Mouse (Mus musculus): Measurements from ENCODE around the gene Myocd. TPM values are rescaled to one million over a fixed set of nuclear protein-coding genes. Genes with fewer than 3 reads are reported as not detected.

Gene Myocd
- total RNA-seq, 2 experiments from 2014 or later = 85.7 to 101 TPM

DNA sequence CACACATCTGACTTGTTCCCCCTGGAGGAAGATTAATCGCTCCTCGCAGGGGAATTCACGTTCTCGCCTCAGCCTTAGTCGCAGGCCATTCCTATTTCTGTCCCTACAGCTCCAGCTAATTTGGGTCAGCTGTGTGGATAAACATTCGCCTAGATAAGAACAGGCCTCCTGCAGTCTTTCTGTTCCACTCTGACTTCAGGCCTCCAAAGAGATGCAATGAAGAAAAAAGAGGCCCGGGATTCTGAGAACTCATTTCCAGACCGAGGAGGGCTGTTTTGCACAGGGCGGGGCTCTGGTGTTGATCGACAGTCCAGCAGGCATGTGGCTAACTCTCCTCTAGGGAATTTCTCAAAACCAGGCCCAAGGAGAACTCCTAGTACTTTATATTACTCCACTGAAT lies 43.0 kb downstream of the Myocd start:
- no peak for DNase-seq (ENCODE audit: low spot score)
- intact Hi-C loops (cut with DNase I) = no loop called here

GRCm38 (mm10) chr11:65214954-65215629 lies 54.7 kb downstream of the Myocd start:
- DNase-seq (ENCODE audit: low spot score) = no peak
- intact Hi-C loops (cut with DNase I) = loop anchor here (10.0 kb wide), 1 partner anchor 150 kb away; no protein-coding TSS in a partner anchor

- no peak for DNase-seq (ENCODE audit: low spot score)
- intact Hi-C loops (cut with DNase I) = loop anchor here (10.0 kb wide), 1 partner anchor 151 kb away; no protein-coding TSS in a partner anchor
These were observed 56.0 kb downstream of the Myocd start for GRCm38 (mm10) chr11:65213806-65214205.

GRCm38 (mm10) chr11:65211701-65212100 lies 58.1 kb downstream of the Myocd start:
- intact Hi-C loops (cut with DNase I) = loop anchor here (10.0 kb wide), 1 partner anchor 153 kb away; no protein-coding TSS in a partner anchor
- no peak for DNase-seq (ENCODE audit: low spot score)

GRCm38 (mm10) chr11:65209441-65209840 lies 60.3 kb downstream of the Myocd start:
- DNase-seq (ENCODE audit: low spot score) = peak; percentile 54
- intact Hi-C loops (cut with DNase I) = loop anchor here (5.0 kb wide), 3 partner anchors 58 to 428 kb away; partner anchors contain the start of gene Myocd

GRCm38 (mm10) chr11:65205306-65205705 lies 64.5 kb downstream of the Myocd start:
- DNase-seq (ENCODE audit: low spot score) = peak; percentile 44
- intact Hi-C loops (cut with DNase I) = loop anchor here (5.0 kb wide), 3 partner anchors 62 to 432 kb away; partner anchors contain the start of gene Myocd

- DNase-seq (ENCODE audit: low spot score) = no peak
- intact Hi-C loops (cut with DNase I) = loop anchor here (5.0 kb wide), 3 partner anchors 63 to 433 kb away; partner anchors contain the start of gene Myocd
These were observed 65.1 kb downstream of the Myocd start for GRCm38 (mm10) chr11:65204651-65205050.

- DNase-seq (ENCODE audit: low spot score) = no peak
These were observed 66.8 kb downstream of the Myocd start for GRCm38 (mm10) chr11:65203020-65203419.

GRCm38 (mm10) chr11:65202236-65202635 lies 67.6 kb downstream of the Myocd start:
- DNase-seq (ENCODE audit: low spot score) = no peak
- intact Hi-C loops (cut with DNase I) = no loop called here

More at GRCm38 (mm10) chr11:65203020-65203419, 66.8 kb downstream of the Myocd start:
- intact Hi-C loops (cut with DNase I) = no loop called here

GRCm38 (mm10) chr11:65198026-65198425 lies 71.8 kb downstream of the Myocd start:
- intact Hi-C loops (cut with DNase I) = loop anchor here (5.0 kb wide), 1 partner anchor 334 kb away; no protein-coding TSS in a partner anchor
- DNase-seq (ENCODE audit: low spot score) = no peak

DNA sequence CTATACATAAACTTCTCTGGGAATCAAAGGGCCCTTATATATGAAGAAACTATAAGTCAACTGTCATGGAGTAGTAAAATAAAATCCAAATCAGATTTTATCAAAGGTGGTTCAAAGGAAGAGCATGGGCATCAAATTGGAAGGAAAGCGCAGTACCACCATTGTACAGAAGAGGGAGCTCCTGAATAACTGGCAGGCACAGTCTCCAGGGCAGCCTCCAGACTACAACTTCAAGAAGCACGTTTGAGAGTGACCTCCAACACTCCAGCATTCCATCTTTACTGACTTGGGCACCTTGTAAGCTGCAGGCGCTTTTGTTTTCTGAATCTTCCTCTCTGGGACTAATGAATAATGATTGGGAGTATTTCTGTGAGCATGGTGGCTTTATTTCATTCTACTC lies 72.5 kb downstream of the Myocd start:
- intact Hi-C loops (cut with DNase I) = loop anchor here (2.0 to 5.0 kb wide), 2 partner anchors 335 to 482 kb away; no protein-coding TSS in a partner anchor
- no peak for DNase-seq (ENCODE audit: low spot score)

DNA sequence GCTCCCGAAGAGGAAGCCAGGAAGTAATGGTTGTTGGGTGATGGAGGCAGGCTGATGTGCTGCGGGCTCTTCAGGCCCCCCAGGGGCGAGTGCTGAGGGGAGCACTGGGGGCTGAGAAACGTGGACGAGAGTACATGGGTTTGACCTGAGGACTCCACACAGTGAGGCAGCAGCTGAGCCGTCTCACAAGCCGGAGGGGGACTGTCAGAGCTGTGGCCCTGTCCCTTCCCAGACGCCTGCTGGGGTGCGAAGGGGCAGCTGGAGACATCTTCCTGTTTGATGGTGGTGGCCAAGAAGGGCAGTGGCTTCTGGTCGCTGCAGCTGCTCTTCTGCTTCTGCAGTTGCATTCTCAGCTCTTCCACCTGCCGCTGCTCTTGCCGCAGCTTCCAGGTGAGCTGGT lies 82.8 kb downstream of the Myocd start:
- intact Hi-C loops (cut with DNase I) = no loop called here
- no peak for DNase-seq (ENCODE audit: low spot score)

DNA sequence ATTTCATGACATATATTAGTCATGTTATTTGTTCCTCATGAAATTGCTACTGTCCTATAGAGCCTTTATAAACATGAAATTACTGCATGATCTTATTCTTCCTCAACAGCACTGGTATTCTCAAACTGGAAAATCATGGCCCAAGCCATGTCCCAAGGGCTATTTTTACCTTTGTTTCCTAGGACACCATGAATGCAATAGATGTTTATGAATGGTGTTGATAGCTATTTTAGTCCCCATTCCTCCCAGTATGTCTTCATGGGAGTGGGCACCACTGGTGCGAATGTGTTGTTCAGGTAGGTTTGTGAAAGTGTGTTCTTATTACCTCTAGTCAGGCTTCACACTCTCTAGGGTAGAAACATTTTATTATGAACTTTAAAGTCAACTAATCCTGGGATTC lies 84.7 kb downstream of the Myocd start:
- no peak for DNase-seq (ENCODE audit: low spot score)
- intact Hi-C loops (cut with DNase I) = no loop called here

- intact Hi-C loops (cut with DNase I) = no loop called here
- DNase-seq (ENCODE audit: low spot score) = no peak
These were observed 99.6 kb downstream of the Myocd start for GRCm38 (mm10) chr11:65170121-65170750.

- DNase-seq (ENCODE audit: low spot score) = peak; percentile 31
- intact Hi-C loops (cut with DNase I) = no loop called here
These were observed 107.0 kb downstream of the Myocd start, which contains the start of gene Arhgap44 for GRCm38 (mm10) chr11:65162767-65163120. Gene Arhgap44, minus strand, starts transcription at chr11:65162961.

GRCm38 (mm10) chr11:65161881-65162766 lies 107.7 kb downstream of the Myocd start:
- intact Hi-C loops (cut with DNase I) = no loop called here
- no peak for DNase-seq (ENCODE audit: low spot score)

- intact Hi-C loops (cut with DNase I) = no loop called here
- no peak for DNase-seq (ENCODE audit: low spot score)
These were observed 108.6 kb downstream of the Myocd start for GRCm38 (mm10) chr11:65160991-65161880.

DNA sequence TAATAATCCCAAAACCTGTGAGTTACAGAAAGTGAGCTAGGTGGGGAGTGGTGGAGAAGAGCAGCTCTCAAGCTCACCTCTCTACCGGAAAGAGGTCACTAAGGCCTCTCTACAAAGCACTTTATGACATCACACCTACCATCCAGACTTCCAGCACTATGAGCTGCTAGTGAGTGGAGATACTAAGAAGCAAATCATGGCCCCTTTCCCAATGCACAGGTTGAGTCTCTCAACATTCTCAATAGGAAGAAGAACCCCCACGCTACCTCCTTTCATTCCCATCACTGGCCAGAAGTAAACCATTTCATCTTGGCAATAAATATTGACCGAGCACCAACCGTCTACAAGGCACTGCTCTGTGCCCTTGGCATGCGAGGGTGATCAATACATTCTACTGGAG lies 110.0 kb downstream of the Myocd start, which contains the start of gene 1700086D15Rik:
1700086D15Rik (minus strand) TSS at position 101 of the 400 bp plus-strand sequence.
- DNase-seq (ENCODE audit: low spot score) = no peak
- intact Hi-C loops (cut with DNase I) = no loop called here

GRCm38 (mm10) chr11:65158658-65158990 lies 111.2 kb downstream of the Myocd start:
- intact Hi-C loops (cut with DNase I) = no loop called here
- no peak for DNase-seq (ENCODE audit: low spot score)

Measured in heart, postnatal 25 days (tissue).